Mouse (Mus musculus) embryonic facial prominence, embryonic 10.5 days (tissue): Measurements from ENCODE around the gene Sp1. TPM values are rescaled to one million over a fixed set of nuclear protein-coding genes. Genes with fewer than 3 reads are reported as not detected.

Experiments
- DNase-seq: peaks from one replicate; pipeline ENCODE4 v3.0.0-alpha.2; 2017; ENCODE audit warnings: low spot score
- H3K27ac ChIP-seq: fragments of 300-500 bp; sonication (generic); replicated peaks from 2 replicates; pipeline ENCODE4 v1.5.1; 2016; ENCODE audit warnings: mild to moderate bottlenecking
- H3K27me3 ChIP-seq: fragments of 300-500 bp; sonication (generic); replicated peaks from 2 replicates; pipeline ENCODE4 v1.6.1; 2016; ENCODE audit warnings: low read depth, mild to moderate bottlenecking; ENCODE audit not compliant: poor library complexity, severe bottlenecking
- H3K36me3 ChIP-seq: fragments of 300-500 bp; sonication (generic); replicated peaks from 2 replicates; pipeline ENCODE4 v1.6.1; 2016; ENCODE audit warnings: mild to moderate bottlenecking, moderate library complexity
- H3K4me1 ChIP-seq: fragments of 300-500 bp; sonication (generic); 2 replicates; pipeline ENCODE4 v1.6.1; 2016
- H3K4me3 ChIP-seq: fragments of 300-500 bp; sonication (generic); 2 replicates; pipeline ENCODE4 v1.5.1; 2016; ENCODE audit warnings: mild to moderate bottlenecking, moderate library complexity
- H3K9me3 ChIP-seq: fragments of 300-500 bp; sonication (generic); 2 replicates; pipeline ENCODE4 v1.6.1; 2016; ENCODE audit warnings: mild to moderate bottlenecking
- WGBS: fragments of 180-500 bp; shearing (Covaris S2); methylation state at CpG from one replicate; pipeline ENCODE4 v1.1.7; 2016; 5-methylcytosine and 5-hydroxymethylcytosine counted together
- polyA plus RNA-seq: library from polyadenylated mRNA; unstranded; fragments of >200 nt; fragmentation: Nextera tagmentation; extraction: Ambion mirVana; gene quantifications from 2 replicates; pipeline ENCODE4 v1.2.1, GENCODE M21; 2016

Sp1 gene
- polyA plus RNA-seq, 1 experiment from 2014 or later: 10.6 TPM

GRCm38 (mm10) chr15:102471727-102472126, 65.8 kb downstream of the Sp1 start:
- H3K4me3 ChIP-seq: peak overlapping the region; percentile 95
- H3K27me3 ChIP-seq: no peaks in the 10 kb centered on the region
- no peak overlapping the region for H3K27ac ChIP-seq
- peaks cover 50% of the 10 kb centered on the region for H3K36me3 ChIP-seq
- H3K9me3 ChIP-seq: 0 out of 2 replicates have a peak, but pooled peaks cover 3% of the 10 kb centered on the region
- H3K4me1 ChIP-seq: peaks cover 17% of the 10 kb centered on the region
- DNase-seq: no peak

GRCm38 (mm10) chr15:102473246-102473645, 67.3 kb downstream of the Sp1 start:
- no peak for DNase-seq
- H3K36me3 ChIP-seq: peaks cover 65% of the 10 kb centered on the region
- H3K27me3 ChIP-seq: no peaks in the 10 kb centered on the region
- 0 out of 2 replicates have a peak, but pooled peaks cover 3% of the 10 kb centered on the region for H3K9me3 ChIP-seq
- peak overlapping the region; percentile 5; the same call in 1 of the 2 replicates for H3K4me3 ChIP-seq
- 77% methylated on average over 2 of the region's 2 CpGs for WGBS
- H3K27ac ChIP-seq: no peak overlapping the region
- H3K4me1 ChIP-seq: peaks cover 17% of the 10 kb centered on the region

GRCm38 (mm10) chr15:102474520-102474919, 68.6 kb downstream of the Sp1 start:
- WGBS: 95% methylated on average over 2 of the region's 2 CpGs
- H3K27ac ChIP-seq: no peak overlapping the region
- H3K9me3 ChIP-seq: no peaks in the 10 kb centered on the region
- H3K4me1 ChIP-seq: peaks cover 17% of the 10 kb centered on the region
- peaks cover 68% of the 10 kb centered on the region for H3K36me3 ChIP-seq
- no peak overlapping the region for H3K4me3 ChIP-seq
- no peak for DNase-seq
- no peaks in the 10 kb centered on the region for H3K27me3 ChIP-seq

- peaks cover 99% of the 10 kb centered on the region for H3K36me3 ChIP-seq
- WGBS: 92% methylated on average over 3 of the region's 3 CpGs
- no peak overlapping the region for H3K27ac ChIP-seq
- no peaks in the 10 kb centered on the region for H3K9me3 ChIP-seq
- DNase-seq: no peak
- H3K4me1 ChIP-seq: no peaks in the 10 kb centered on the region
- no peaks in the 10 kb centered on the region for H3K27me3 ChIP-seq
- H3K4me3 ChIP-seq: no peak overlapping the region
These were observed 77.2 kb downstream of the Sp1 start for GRCm38 (mm10) chr15:102483136-102483535.

GRCm38 (mm10) chr15:102485853-102486252, 79.9 kb downstream of the Sp1 start:
- H3K4me3 ChIP-seq: no peak overlapping the region
- no peak for DNase-seq
- no peaks in the 10 kb centered on the region for H3K4me1 ChIP-seq
- no peaks in the 10 kb centered on the region for H3K9me3 ChIP-seq
- H3K36me3 ChIP-seq: peaks cover 99% of the 10 kb centered on the region
- WGBS: 94% methylated on average over 12 of the region's 12 CpGs
- no peaks in the 10 kb centered on the region for H3K27me3 ChIP-seq
- H3K27ac ChIP-seq: no peak overlapping the region

Other genes starting within 250 kb of the Sp1 start
- 77.6 and 79.3 TPM in 2 replicates for gene Zfp740, start 202.9 kb upstream of the Sp1 start, polyA plus RNA-seq
- 48.6 and 48.7 TPM in 2 replicates for gene Csad, start 201.4 kb upstream of the Sp1 start, polyA plus RNA-seq
- 1.1 and 1.6 TPM in 2 replicates for gene Itgb7, start 174.2 kb upstream of the Sp1 start, polyA plus RNA-seq
- 77.8 and 90.2 TPM in 2 replicates for gene Rarg, start 148.6 kb upstream of the Sp1 start, polyA plus RNA-seq
- gene Gm9918, start 135.6 kb upstream of the Sp1 start, polyA plus RNA-seq: 0.75 and 1.3 TPM in 2 replicates
- gene Mfsd5, start 126.7 kb upstream of the Sp1 start, polyA plus RNA-seq: 63.2 and 66.4 TPM in 2 replicates
- 55.4 and 57.6 TPM in 2 replicates for gene Espl1, start 109.9 kb upstream of the Sp1 start, polyA plus RNA-seq
- gene Pfdn5, start 80.0 kb upstream of the Sp1 start, polyA plus RNA-seq: 353 and 356 TPM in 2 replicates
- 123 and 126 TPM in 2 replicates for gene Myg1, start 74.4 kb upstream of the Sp1 start, polyA plus RNA-seq
- 135 and 137 TPM in 2 replicates for gene Aaas, start 55.4 kb upstream of the Sp1 start, polyA plus RNA-seq
- 1.4 and 1.7 TPM in 2 replicates for gene Sp7, start 39.0 kb upstream of the Sp1 start, polyA plus RNA-seq
- 0.09 and 0.20 TPM in 2 replicates for gene Amhr2, start 39.2 kb downstream of the Sp1 start, polyA plus RNA-seq
- gene Prr13, start 52.9 kb downstream of the Sp1 start, polyA plus RNA-seq: 73.1 and 77.4 TPM in 2 replicates
- gene Pcbp2, start 64.4 kb downstream of the Sp1 start, polyA plus RNA-seq: 206 and 217 TPM in 2 replicates
- 7.6 TPM in 1 of 2 replicates, not detected in the other for gene Gm10337, start 97.6 kb downstream of the Sp1 start, polyA plus RNA-seq
- 29.1 and 32.3 TPM in 2 replicates for gene Map3k12, start 110.9 kb downstream of the Sp1 start, polyA plus RNA-seq
- gene Tarbp2, start 112.0 kb downstream of the Sp1 start, polyA plus RNA-seq: 140 and 143 TPM in 2 replicates
- 1.8 and 2.8 TPM in 2 replicates for gene Npff, start 118.8 kb downstream of the Sp1 start, polyA plus RNA-seq
- gene Gm28047, start 218.9 kb downstream of the Sp1 start, polyA plus RNA-seq: not detected in 2 replicates
- 22.2 and 25.1 TPM in 2 replicates for gene Atf7, start 219.3 kb downstream of the Sp1 start, polyA plus RNA-seq